Mouse (Mus musculus): ENCODE measurements around the gene Pld1.

Gene Pld1

GRCm38 (mm10) chr3:27976931-27977544 is 38.5 kb downstream of the Pld1 start:
- no peak overlapping the region for H3K4me3 ChIP-seq (replicated peaks; ENCODE audit: low read length)
- H3K27me3 ChIP-seq (ENCODE audit: insufficient read depth, low read length), result no peaks in the 10 kb centered on the region
- H3K9me3 ChIP-seq (ENCODE audit: low read length), result no peaks in the 10 kb centered on the region
- no peaks in the 10 kb centered on the region for H3K4me1 ChIP-seq (replicated peaks; ENCODE audit: low read depth, low read length)
- no peaks in the 10 kb centered on the region for H3K36me3 ChIP-seq (ENCODE audit: insufficient read depth, low read length)
- TF ChIP-seq CTCF (conservative IDR thresholded peaks at IDR 0.05; ENCODE audit: low read length) (no peak), NANOG (IDR thresholded peaks at IDR 0.05; ENCODE audit: borderline replicate concordance, low read length) (no peak), POU5F1 (IDR thresholded peaks at IDR 0.05; ENCODE audit: borderline replicate concordance, low read length) (no peak)

- no peaks in the 10 kb centered on the region for H3K4me1 ChIP-seq (replicated peaks; ENCODE audit: low read depth, low read length)
- H3K36me3 ChIP-seq (ENCODE audit: insufficient read depth, low read length), result no peaks in the 10 kb centered on the region
- no peak for TF ChIP-seq CTCF (conservative IDR thresholded peaks at IDR 0.05; ENCODE audit: low read length)
- TF ChIP-seq NANOG (IDR thresholded peaks at IDR 0.05; ENCODE audit: borderline replicate concordance, low read length), result no peak
- TF ChIP-seq POU5F1 (IDR thresholded peaks at IDR 0.05; ENCODE audit: borderline replicate concordance, low read length), result no peak
- H3K27me3 ChIP-seq (ENCODE audit: insufficient read depth, low read length), result no peaks in the 10 kb centered on the region
- no peak overlapping the region for H3K4me3 ChIP-seq (replicated peaks; ENCODE audit: low read length)
- no peaks in the 10 kb centered on the region for H3K9me3 ChIP-seq (ENCODE audit: low read length)
These were observed 39.7 kb downstream of the Pld1 start for GRCm38 (mm10) chr3:27978030-27978723.

GRCm38 (mm10) chr3:27981591-27981990 is 43.1 kb downstream of the Pld1 start:
- H3K4me1 ChIP-seq (replicated peaks; ENCODE audit: low read depth, low read length), result peaks cover 9% of the 10 kb centered on the region; the same call in 1 of the 2 replicates
- H3K36me3 ChIP-seq (ENCODE audit: insufficient read depth, low read length), result no peaks in the 10 kb centered on the region
- TF ChIP-seq NANOG (IDR thresholded peaks at IDR 0.05; ENCODE audit: borderline replicate concordance, low read length), result no peak
- no peak for TF ChIP-seq CTCF (conservative IDR thresholded peaks at IDR 0.05; ENCODE audit: low read length)
- TF ChIP-seq POU5F1 (IDR thresholded peaks at IDR 0.05; ENCODE audit: borderline replicate concordance, low read length), result no peak
- no peaks in the 10 kb centered on the region for H3K27me3 ChIP-seq (ENCODE audit: insufficient read depth, low read length)
- H3K9me3 ChIP-seq (ENCODE audit: low read length), result no peaks in the 10 kb centered on the region
- no peak overlapping the region for H3K4me3 ChIP-seq (replicated peaks; ENCODE audit: low read length)

- TF ChIP-seq CTCF (conservative IDR thresholded peaks at IDR 0.05; ENCODE audit: low read length) (peak; percentile 67), NANOG (IDR thresholded peaks at IDR 0.05; ENCODE audit: borderline replicate concordance, low read length) (no peak)
- Histone ChIP-seq H3K4me1 (replicated peaks; ENCODE audit: low read depth, low read length) (peaks cover 9% of the 10 kb centered on the region; the same call in 1 of the 2 replicates), H3K4me3 (replicated peaks; ENCODE audit: low read length) (no peak overlapping the region), H3K36me3 (ENCODE audit: insufficient read depth, low read length) (no peaks in the 10 kb centered on the region), H3K9me3 (ENCODE audit: low read length) (no peaks in the 10 kb centered on the region), H3K27me3 (ENCODE audit: insufficient read depth, low read length) (no peaks in the 10 kb centered on the region)
These were observed 44.0 kb downstream of the Pld1 start for GRCm38 (mm10) chr3:27982436-27983017.

GRCm38 (mm10) chr3:27983274-27983673 is 44.8 kb downstream of the Pld1 start:
- Histone ChIP-seq H3K4me1 (replicated peaks; ENCODE audit: low read depth, low read length) (peaks cover 9% of the 10 kb centered on the region; the same call in 1 of the 2 replicates), H3K4me3 (replicated peaks; ENCODE audit: low read length) (no peak overlapping the region), H3K9me3 (ENCODE audit: low read length) (no peaks in the 10 kb centered on the region), H3K36me3 (ENCODE audit: insufficient read depth, low read length) (no peaks in the 10 kb centered on the region), H3K27me3 (ENCODE audit: insufficient read depth, low read length) (no peaks in the 10 kb centered on the region)
- no peak for TF ChIP-seq NANOG (IDR thresholded peaks at IDR 0.05; ENCODE audit: borderline replicate concordance, low read length)
- TF ChIP-seq POU5F1 (IDR thresholded peaks at IDR 0.05; ENCODE audit: borderline replicate concordance, low read length), result no peak
- TF ChIP-seq CTCF (conservative IDR thresholded peaks at IDR 0.05; ENCODE audit: low read length), result no peak

GRCm38 (mm10) chr3:27983935-27984577 is 45.6 kb downstream of the Pld1 start:
- Histone ChIP-seq H3K27me3 (ENCODE audit: insufficient read depth, low read length) (no peaks in the 10 kb centered on the region), H3K36me3 (ENCODE audit: insufficient read depth, low read length) (no peaks in the 10 kb centered on the region), H3K4me3 (replicated peaks; ENCODE audit: low read length) (no peak overlapping the region), H3K9me3 (ENCODE audit: low read length) (no peaks in the 10 kb centered on the region), H3K4me1 (replicated peaks; ENCODE audit: low read depth, low read length) (peaks cover 9% of the 10 kb centered on the region; the same call in 1 of the 2 replicates)
- TF ChIP-seq NANOG (IDR thresholded peaks at IDR 0.05; ENCODE audit: borderline replicate concordance, low read length), result no peak
- TF ChIP-seq POU5F1 (IDR thresholded peaks at IDR 0.05; ENCODE audit: borderline replicate concordance, low read length), result no peak
- no peak for TF ChIP-seq CTCF (conservative IDR thresholded peaks at IDR 0.05; ENCODE audit: low read length)

GRCm38 (mm10) chr3:27984620-27985019 is 46.1 kb downstream of the Pld1 start:
- H3K27me3 ChIP-seq (ENCODE audit: insufficient read depth, low read length), result no peaks in the 10 kb centered on the region
- TF ChIP-seq NANOG (IDR thresholded peaks at IDR 0.05; ENCODE audit: borderline replicate concordance, low read length), result no peak
- TF ChIP-seq CTCF (conservative IDR thresholded peaks at IDR 0.05; ENCODE audit: low read length), result no peak
- no peak for TF ChIP-seq POU5F1 (IDR thresholded peaks at IDR 0.05; ENCODE audit: borderline replicate concordance, low read length)

GRCm38 (mm10) chr3:27985344-27985743 is 46.8 kb downstream of the Pld1 start:
- no peak for TF ChIP-seq POU5F1 (IDR thresholded peaks at IDR 0.05; ENCODE audit: borderline replicate concordance, low read length)
- TF ChIP-seq NANOG (IDR thresholded peaks at IDR 0.05; ENCODE audit: borderline replicate concordance, low read length), result no peak
- TF ChIP-seq CTCF (conservative IDR thresholded peaks at IDR 0.05; ENCODE audit: low read length), result no peak
- Histone ChIP-seq H3K9me3 (ENCODE audit: low read length) (no peaks in the 10 kb centered on the region), H3K4me1 (replicated peaks; ENCODE audit: low read depth, low read length) (peaks cover 9% of the 10 kb centered on the region; the same call in 1 of the 2 replicates)

More at GRCm38 (mm10) chr3:27984620-27985019, 46.1 kb downstream of the Pld1 start:
- Histone ChIP-seq H3K9me3 (ENCODE audit: low read length) (no peaks in the 10 kb centered on the region), H3K36me3 (ENCODE audit: insufficient read depth, low read length) (no peaks in the 10 kb centered on the region), H3K4me3 (replicated peaks; ENCODE audit: low read length) (no peak overlapping the region), H3K4me1 (replicated peaks; ENCODE audit: low read depth, low read length) (peaks cover 9% of the 10 kb centered on the region; the same call in 1 of the 2 replicates)

More at GRCm38 (mm10) chr3:27985344-27985743, 46.8 kb downstream of the Pld1 start:
- no peaks in the 10 kb centered on the region for H3K36me3 ChIP-seq (ENCODE audit: insufficient read depth, low read length)
- H3K27me3 ChIP-seq (ENCODE audit: insufficient read depth, low read length), result no peaks in the 10 kb centered on the region
- H3K4me3 ChIP-seq (replicated peaks; ENCODE audit: low read length), result no peak overlapping the region
